Mouse (Mus musculus) bone marrow, adult 2 months (tissue): Measurements from ENCODE around the gene Sdccag8. TPM values are rescaled to one million over a fixed set of nuclear protein-coding genes. Genes with fewer than 3 reads are reported as not detected.

ENCODE experiments used
- H3K27ac ChIP-seq: fragments of 200-500 bp; 2 replicates; pipeline ENCODE4 v1.5.1; 2012; ENCODE audit warnings: low read depth, mild to moderate bottlenecking, control low read depth, inconsistent platforms, low read length; ENCODE audit not compliant: control insufficient read depth, poor library complexity, insufficient read depth
- H3K4me1 ChIP-seq: fragments of 200-500 bp; 2 replicates; pipeline ENCODE4 v1.6.1; 2011; ENCODE audit warnings: low read length; ENCODE audit not compliant: control insufficient read depth, insufficient read depth
- H3K4me3 ChIP-seq: fragments of 200-500 bp; replicated peaks from 2 replicates; pipeline ENCODE3; 2011; ENCODE audit warnings: mild to moderate bottlenecking, low read depth, low read length, control low read depth; ENCODE audit not compliant: control insufficient read depth
- CTCF ChIP-seq: fragments of 200-500 bp; IDR thresholded peaks from 2 replicates; pipeline ENCODE4 v1.5.1; 2011; ENCODE audit warnings: low read length, control low read depth; ENCODE audit not compliant: control insufficient read depth, insufficient read depth
- POLR2A ChIP-seq: fragments of 200-500 bp; IDR thresholded peaks from 2 replicates; pipeline ENCODE4 v1.6.1; 2011; ENCODE audit warnings: low read depth, mild to moderate bottlenecking, control low read depth, low read length, borderline replicate concordance; ENCODE audit not compliant: control insufficient read depth
- WGBS: fragments of 180-500 bp; shearing (Covaris S2); methylation state at CpG from one replicate; pipeline ENCODE4 v1.1.7; 2018; 5-methylcytosine and 5-hydroxymethylcytosine counted together
- polyA plus RNA-seq: library from polyadenylated mRNA; stranded (reverse); fragments of >200 nt; gene quantifications from 2 replicates; pipeline ENCODE4 v1.2.4, GENCODE M21; 2011; ENCODE audit warnings: low replicate concordance; ENCODE audit not compliant: missing spikeins, insufficient read depth, insufficient read length

The Sdccag8 gene
- polyA plus RNA-seq, 1 experiment: 9.2 TPM

- Histone ChIP-seq H3K27ac (no peak overlapping the region), H3K4me1 (no peaks in the 10 kb centered on the region), H3K4me3 (no peak overlapping the region)
- TF ChIP-seq CTCF (no peak), POLR2A (no peak)
- WGBS: 81% methylated on average over 2 of the region's 2 CpGs
These were observed 199.9 kb downstream of the Sdccag8 start for GRCm38 (mm10) chr1:177014346-177014745.

- WGBS: 78% methylated on average over 6 of the region's 6 CpGs
- Histone ChIP-seq H3K4me1 (no peaks in the 10 kb centered on the region), H3K4me3 (no peak overlapping the region), H3K27ac (no peak overlapping the region)
- TF ChIP-seq CTCF (no peak), POLR2A (no peak)
These were observed 200.5 kb downstream of the Sdccag8 start for GRCm38 (mm10) chr1:177014921-177015439.

GRCm38 (mm10) chr1:177015917-177016316, 201.5 kb downstream of the Sdccag8 start:
- no peak overlapping the region for H3K4me3 ChIP-seq
- no peak overlapping the region for H3K27ac ChIP-seq
- TF ChIP-seq POLR2A: no peak
- no peak for TF ChIP-seq CTCF
- H3K4me1 ChIP-seq: no peaks in the 10 kb centered on the region
- 69% methylated on average over 3 of the region's 3 CpGs for WGBS

- H3K4me1 ChIP-seq: no peaks in the 10 kb centered on the region
- TF ChIP-seq POLR2A: no peak
- no peak for TF ChIP-seq CTCF
- H3K27ac ChIP-seq: no peak overlapping the region
- 92% methylated on average over 2 of the region's 2 CpGs for WGBS
- no peak overlapping the region for H3K4me3 ChIP-seq
These were observed 202.3 kb downstream of the Sdccag8 start for GRCm38 (mm10) chr1:177016729-177017128.

GRCm38 (mm10) chr1:177018750-177019149, 204.3 kb downstream of the Sdccag8 start:
- no peak for TF ChIP-seq CTCF
- TF ChIP-seq POLR2A: no peak
- WGBS: 95% methylated on average over 1 of the region's 1 CpGs
- no peak overlapping the region for H3K27ac ChIP-seq
- no peak overlapping the region for H3K4me3 ChIP-seq
- H3K4me1 ChIP-seq: no peaks in the 10 kb centered on the region

GRCm38 (mm10) chr1:177019668-177020067, 205.2 kb downstream of the Sdccag8 start:
- Histone ChIP-seq H3K4me1 (no peaks in the 10 kb centered on the region), H3K27ac (no peak overlapping the region), H3K4me3 (no peak overlapping the region)
- WGBS: 87% methylated on average over 5 of the region's 5 CpGs
- TF ChIP-seq POLR2A (no peak), CTCF (no peak)

- WGBS: 58% methylated on average over 3 of the region's 3 CpGs
- TF ChIP-seq CTCF (no peak), POLR2A (no peak)
These were observed 208.3 kb downstream of the Sdccag8 start for GRCm38 (mm10) chr1:177022751-177023150.

GRCm38 (mm10) chr1:177027706-177028105, 213.2 kb downstream of the Sdccag8 start:
- Histone ChIP-seq H3K27ac (no peak overlapping the region), H3K4me3 (no peak overlapping the region), H3K4me1 (no peaks in the 10 kb centered on the region; the same call in 1 of the 2 replicates)
- WGBS: 73% methylated on average over 3 of the region's 3 CpGs
- TF ChIP-seq CTCF (no peak), POLR2A (no peak)

More at GRCm38 (mm10) chr1:177022751-177023150, 208.3 kb downstream of the Sdccag8 start:
- no peak overlapping the region for H3K4me3 ChIP-seq
- H3K4me1 ChIP-seq: no peaks in the 10 kb centered on the region
- no peak overlapping the region for H3K27ac ChIP-seq

GRCm38 (mm10) chr1:177029032-177029431, 214.6 kb downstream of the Sdccag8 start:
- 60% methylated on average over 2 of the region's 2 CpGs for WGBS
- TF ChIP-seq CTCF (no peak), POLR2A (no peak)
- Histone ChIP-seq H3K27ac (no peak overlapping the region), H3K4me3 (no peak overlapping the region), H3K4me1 (no peaks in the 10 kb centered on the region; the same call in 1 of the 2 replicates)
